Mouse (Mus musculus): Measurements from ENCODE around the gene Thsd4. TPM values are rescaled to one million over a fixed set of nuclear protein-coding genes. Genes with fewer than 3 reads are reported as not detected.
A peak's percentile ranks its signal among the peaks of the same experiment; 100 is the strongest.

The Thsd4 gene
- polyA plus RNA-seq (2014; fragmentation: Nextera tagmentation; extraction: Ambion mirVana), result 11.8 and 12.9 TPM in 2 replicates

DNA sequence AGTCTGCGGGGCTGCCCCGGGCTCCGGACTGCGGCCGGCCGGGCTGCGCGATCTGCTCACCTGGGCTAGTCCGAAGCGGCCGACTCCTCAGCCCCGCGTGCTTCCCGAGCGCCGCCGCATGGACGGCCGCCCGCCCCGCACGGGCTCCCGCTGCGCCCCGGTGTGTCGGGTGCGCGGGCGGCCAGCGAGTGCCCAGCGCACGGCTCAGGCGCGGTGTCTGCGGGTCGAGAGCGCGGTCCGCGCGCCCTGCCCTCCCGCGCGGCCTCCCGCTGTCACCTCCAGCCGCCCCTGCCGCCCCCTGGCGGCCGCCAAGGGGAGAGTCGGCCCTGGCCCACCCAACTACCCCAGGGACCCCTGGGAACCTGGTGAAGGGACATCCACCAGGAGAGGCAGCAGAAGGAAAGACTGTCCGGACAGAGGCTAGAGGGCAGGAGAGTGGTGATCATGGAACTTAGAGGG, at the start of gene Thsd4:
TSS of gene Thsd4 (minus strand) at position 241 of the 459 bp plus-strand sequence.
- H3K9me3 ChIP-seq (ENCODE audit: control insufficient read depth, low read length), result no peaks in the 10 kb centered on the region
- H3K27me3 ChIP-seq (ENCODE audit: control insufficient read depth, insufficient read depth, low read length), result peaks cover 13% of the 10 kb centered on the region
- peak within 1 kb of the TSS; percentile 45 for H3K4me3 ChIP-seq (ENCODE audit: low read depth, low read length)
- WGBS, result under 1% methylated on average over 40 of the region's 51 CpGs
- ATAC-seq (ENCODE audit: insufficient number of reproducible peaks, low FRiP score, low TSS enrichment, low read depth), result 0 out of 2 replicates have a peak, but pooled peaks have one; percentile 67
- H3K4me1 ChIP-seq (ENCODE audit: control insufficient read depth, insufficient read depth, low read length), result peaks cover 26% of the 10 kb centered on the region
- H3K36me3 ChIP-seq (ENCODE audit: control insufficient read depth, insufficient read depth, low read length), result no peaks in the 10 kb centered on the region
- H3K9ac ChIP-seq (ENCODE audit: low read length), result peak within 1 kb of the TSS; percentile 65
- peak; percentile 79 for DNase-seq (ENCODE audit: low spot score)
- no peak within 1 kb of the TSS for H3K27ac ChIP-seq (replicated peaks; ENCODE audit: low read depth, low read length)
- H3K4me2 ChIP-seq (ENCODE audit: low read depth, severe bottlenecking), result peak within 1 kb of the TSS; percentile 86

DNA sequence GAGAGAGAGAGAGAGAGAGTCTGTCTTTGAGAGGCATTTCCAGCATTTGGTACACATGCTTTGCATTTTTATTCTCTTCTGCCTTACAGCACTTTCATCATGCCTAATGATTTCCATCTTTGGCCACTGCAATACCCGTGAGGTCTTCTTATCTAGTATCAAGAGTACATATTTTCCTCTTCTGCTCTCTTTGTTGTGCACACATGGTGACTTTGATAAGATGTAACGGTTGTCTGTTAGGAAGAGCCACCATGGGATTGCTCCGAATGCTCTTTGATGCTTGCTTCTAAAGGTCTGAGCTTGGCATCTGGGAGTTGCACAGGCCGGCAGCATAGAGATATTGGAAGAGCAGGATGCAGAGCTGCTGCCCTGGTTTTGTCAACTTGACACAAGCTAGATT, 49.2 kb upstream of the Thsd4 start:
- DNase-seq (ENCODE audit: low spot score), result no peak
- no peak overlapping the region for H3K4me2 ChIP-seq (ENCODE audit: low read depth, severe bottlenecking)

DNA sequence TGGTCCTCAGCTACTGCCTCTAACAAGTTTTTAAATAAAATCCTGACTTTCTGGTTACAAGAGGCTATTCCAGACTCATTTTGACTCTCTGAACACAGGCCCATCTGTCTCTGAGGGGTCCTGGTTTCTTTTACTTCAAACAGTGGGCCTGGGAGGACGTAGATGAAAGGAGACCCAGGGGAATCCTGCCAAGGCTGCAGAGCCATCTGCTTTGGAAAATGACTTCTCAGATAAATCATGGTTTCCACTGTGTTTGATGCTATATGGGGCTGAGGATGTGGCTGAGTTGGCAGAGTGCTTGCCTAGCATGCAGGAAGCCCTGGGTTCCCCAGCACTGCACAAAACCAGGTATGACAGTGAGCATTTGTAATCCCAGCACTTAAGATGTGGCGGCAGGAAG, 47.5 kb upstream of the Thsd4 start:
- H3K4me3 ChIP-seq (ENCODE audit: low read depth, low read length), result no peak overlapping the region
- no peaks in the 10 kb centered on the region for H3K27me3 ChIP-seq (ENCODE audit: control insufficient read depth, insufficient read depth, low read length)
- 48% methylated on average over 2 of the region's 2 CpGs for WGBS
- no peak overlapping the region for H3K4me2 ChIP-seq (ENCODE audit: low read depth, severe bottlenecking)
- no peak for DNase-seq (ENCODE audit: low spot score)
- no peak overlapping the region for H3K9ac ChIP-seq (ENCODE audit: low read length)
- no peak for ATAC-seq (ENCODE audit: insufficient number of reproducible peaks, low FRiP score, low TSS enrichment, low read depth)
- H3K36me3 ChIP-seq (ENCODE audit: control insufficient read depth, insufficient read depth, low read length), result no peaks in the 10 kb centered on the region
- H3K4me1 ChIP-seq (ENCODE audit: control insufficient read depth, insufficient read depth, low read length), result no peaks in the 10 kb centered on the region
- no peaks in the 10 kb centered on the region for H3K9me3 ChIP-seq (ENCODE audit: control insufficient read depth, low read length)
- no peak overlapping the region for H3K27ac ChIP-seq (replicated peaks; ENCODE audit: low read depth, low read length)

More for the DNA sequence above, 49.2 kb upstream of the Thsd4 start:
- H3K4me1 ChIP-seq (ENCODE audit: control insufficient read depth, insufficient read depth, low read length), result no peaks in the 10 kb centered on the region
- H3K27me3 ChIP-seq (ENCODE audit: control insufficient read depth, insufficient read depth, low read length), result no peaks in the 10 kb centered on the region
- no peak for ATAC-seq (ENCODE audit: insufficient number of reproducible peaks, low FRiP score, low TSS enrichment, low read depth)
- WGBS, result 76% methylated on average over 4 of the region's 4 CpGs
- H3K27ac ChIP-seq (replicated peaks; ENCODE audit: low read depth, low read length), result no peak overlapping the region
- no peak overlapping the region for H3K4me3 ChIP-seq (ENCODE audit: low read depth, low read length)
- no peaks in the 10 kb centered on the region for H3K36me3 ChIP-seq (ENCODE audit: control insufficient read depth, insufficient read depth, low read length)
- no peaks in the 10 kb centered on the region for H3K9me3 ChIP-seq (ENCODE audit: control insufficient read depth, low read length)
- H3K9ac ChIP-seq (ENCODE audit: low read length), result no peak overlapping the region

DNA sequence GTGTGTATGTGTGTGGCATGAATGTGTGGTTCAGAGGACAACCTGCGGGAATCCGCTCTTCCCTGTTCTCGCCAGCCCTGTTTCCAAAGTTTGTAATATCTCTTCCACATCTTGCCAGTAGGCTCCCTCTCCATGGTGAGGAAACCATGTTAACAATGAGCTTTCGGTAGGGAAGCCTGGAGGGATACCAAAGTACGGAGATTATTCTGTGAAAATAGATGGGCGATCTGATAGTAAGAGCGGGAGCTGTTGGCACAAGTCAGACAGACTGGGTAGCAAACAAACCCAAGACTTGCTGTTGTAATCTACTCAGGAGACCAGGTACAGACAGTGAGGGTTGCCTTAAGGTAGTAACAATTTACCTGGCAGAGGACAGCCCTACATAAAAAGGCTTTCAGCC, 42.0 kb upstream of the Thsd4 start:
- Histone ChIP-seq H3K4me2 (ENCODE audit: low read depth, severe bottlenecking) (no peak overlapping the region), H3K9ac (ENCODE audit: low read length) (no peak overlapping the region), H3K27ac (replicated peaks; ENCODE audit: low read depth, low read length) (no peak overlapping the region), H3K4me3 (ENCODE audit: low read depth, low read length) (no peak overlapping the region), H3K27me3 (ENCODE audit: control insufficient read depth, insufficient read depth, low read length) (no peaks in the 10 kb centered on the region), H3K36me3 (ENCODE audit: control insufficient read depth, insufficient read depth, low read length) (no peaks in the 10 kb centered on the region), H3K9me3 (ENCODE audit: control insufficient read depth, low read length) (no peaks in the 10 kb centered on the region), H3K4me1 (ENCODE audit: control insufficient read depth, insufficient read depth, low read length) (peaks cover 17% of the 10 kb centered on the region; the same call in 1 of the 2 replicates)
- no peak for DNase-seq (ENCODE audit: low spot score)
- no peak for ATAC-seq (ENCODE audit: insufficient number of reproducible peaks, low FRiP score, low TSS enrichment, low read depth)
- 92% methylated on average over 7 of the region's 7 CpGs for WGBS

DNA sequence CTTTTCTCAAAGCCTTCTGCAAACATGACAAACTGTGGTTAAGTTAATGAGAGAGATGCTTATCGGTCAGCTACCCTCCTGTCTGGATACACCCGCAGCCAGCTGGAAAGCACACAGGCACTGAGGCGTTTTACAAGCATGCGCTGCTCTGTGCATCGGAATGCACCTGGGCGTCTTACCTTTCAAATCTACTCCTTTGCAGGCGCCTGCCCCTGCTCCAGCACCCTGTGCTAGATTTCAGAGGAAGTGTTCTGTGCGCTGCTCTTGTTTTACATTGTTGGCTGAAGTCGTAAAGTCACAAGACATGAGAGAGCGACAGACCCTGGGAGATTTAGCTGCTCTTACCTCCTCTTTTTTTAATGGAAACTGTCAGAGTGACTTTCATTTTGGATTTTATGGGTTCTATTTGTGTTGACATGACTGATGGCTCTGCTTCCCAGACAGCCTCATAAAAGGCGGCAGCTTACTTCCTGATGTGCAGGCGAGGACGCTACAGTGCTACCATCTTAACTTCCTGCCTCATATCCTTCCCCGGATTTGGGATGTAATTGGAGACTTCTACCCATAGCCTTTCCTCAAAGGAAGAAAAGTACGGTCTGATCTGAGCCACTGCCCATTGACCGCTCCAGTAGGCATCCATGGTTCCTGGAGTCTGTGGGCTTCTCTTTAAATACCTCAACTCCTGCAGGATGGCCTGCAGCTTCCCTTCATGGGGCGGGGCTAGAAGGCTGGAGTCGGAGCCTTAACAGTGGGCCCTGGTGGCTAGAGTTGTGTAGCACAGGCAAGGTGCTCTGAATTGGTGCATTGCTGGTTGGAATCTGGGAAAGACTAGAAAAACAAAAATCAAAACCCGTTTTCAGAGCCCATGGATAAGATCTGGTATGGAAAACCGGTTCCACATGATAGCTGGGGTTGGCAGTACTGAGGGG, 40.9 kb upstream of the Thsd4 start:
- Histone ChIP-seq H3K9me3 (ENCODE audit: control insufficient read depth, low read length) (no peaks in the 10 kb centered on the region), H3K4me1 (ENCODE audit: control insufficient read depth, insufficient read depth, low read length) (peaks cover 17% of the 10 kb centered on the region; the same call in 1 of the 2 replicates), H3K27ac (replicated peaks; ENCODE audit: low read depth, low read length) (peak overlapping the region; percentile 62), H3K9ac (ENCODE audit: low read length) (no peak overlapping the region), H3K27me3 (ENCODE audit: control insufficient read depth, insufficient read depth, low read length) (no peaks in the 10 kb centered on the region), H3K36me3 (ENCODE audit: control insufficient read depth, insufficient read depth, low read length) (no peaks in the 10 kb centered on the region), H3K4me2 (ENCODE audit: low read depth, severe bottlenecking) (peak overlapping the region; percentile 46), H3K4me3 (ENCODE audit: low read depth, low read length) (no peak overlapping the region)
- ATAC-seq (ENCODE audit: insufficient number of reproducible peaks, low FRiP score, low TSS enrichment, low read depth), result no peak
- peak; percentile 80 for DNase-seq (ENCODE audit: low spot score)
- WGBS, result 18% methylated on average over 20 of the region's 20 CpGs

DNA sequence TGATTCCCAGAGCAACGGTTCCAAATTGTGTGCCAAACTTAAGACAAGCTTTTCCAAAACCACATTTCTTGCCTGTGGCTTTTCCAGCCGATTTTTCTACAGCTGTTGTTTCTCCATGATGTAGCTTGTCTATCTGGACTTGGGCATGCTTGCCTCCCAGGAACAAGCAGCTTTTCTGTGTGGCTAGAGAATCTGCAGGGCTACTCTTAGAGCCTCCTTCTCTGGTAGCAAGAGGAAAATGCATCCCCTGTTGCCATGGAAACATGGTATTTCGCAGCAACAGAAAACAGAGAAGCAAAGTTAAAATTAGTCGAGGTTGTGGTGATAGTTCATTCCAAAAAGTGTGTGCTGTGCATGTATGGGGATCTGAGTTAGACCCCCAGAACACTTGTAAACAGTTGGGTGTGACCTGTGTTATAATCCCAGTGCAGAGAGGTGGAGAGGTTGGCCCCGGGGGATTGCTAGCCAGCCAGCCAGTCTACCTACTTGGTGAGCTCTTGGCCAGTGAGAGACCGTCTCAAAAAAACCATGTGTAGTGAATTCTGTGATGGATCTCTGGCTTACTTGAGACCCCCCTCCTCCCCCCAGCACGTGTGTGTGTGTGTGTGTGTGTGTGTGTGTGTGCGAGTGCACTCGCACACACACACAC, 39.9 kb upstream of the Thsd4 start:
- WGBS, result 63% methylated on average over 9 of the region's 9 CpGs
- H3K9ac ChIP-seq (ENCODE audit: low read length), result no peak overlapping the region
- H3K27me3 ChIP-seq (ENCODE audit: control insufficient read depth, insufficient read depth, low read length), result no peaks in the 10 kb centered on the region
- H3K4me3 ChIP-seq (ENCODE audit: low read depth, low read length), result no peak overlapping the region
- DNase-seq (ENCODE audit: low spot score) (peak; percentile 47), ATAC-seq (ENCODE audit: insufficient number of reproducible peaks, low FRiP score, low TSS enrichment, low read depth) (0 out of 2 replicates have a peak, but pooled peaks have one; percentile 54)
- H3K4me1 ChIP-seq (ENCODE audit: control insufficient read depth, insufficient read depth, low read length), result peaks cover 17% of the 10 kb centered on the region; the same call in 1 of the 2 replicates
- peak overlapping the region; percentile 62 for H3K27ac ChIP-seq (replicated peaks; ENCODE audit: low read depth, low read length)
- H3K4me2 ChIP-seq (ENCODE audit: low read depth, severe bottlenecking), result peak overlapping the region; percentile 46; the same call in 1 of the 2 replicates
- H3K36me3 ChIP-seq (ENCODE audit: control insufficient read depth, insufficient read depth, low read length), result no peaks in the 10 kb centered on the region
- H3K9me3 ChIP-seq (ENCODE audit: control insufficient read depth, low read length), result no peaks in the 10 kb centered on the region

DNA sequence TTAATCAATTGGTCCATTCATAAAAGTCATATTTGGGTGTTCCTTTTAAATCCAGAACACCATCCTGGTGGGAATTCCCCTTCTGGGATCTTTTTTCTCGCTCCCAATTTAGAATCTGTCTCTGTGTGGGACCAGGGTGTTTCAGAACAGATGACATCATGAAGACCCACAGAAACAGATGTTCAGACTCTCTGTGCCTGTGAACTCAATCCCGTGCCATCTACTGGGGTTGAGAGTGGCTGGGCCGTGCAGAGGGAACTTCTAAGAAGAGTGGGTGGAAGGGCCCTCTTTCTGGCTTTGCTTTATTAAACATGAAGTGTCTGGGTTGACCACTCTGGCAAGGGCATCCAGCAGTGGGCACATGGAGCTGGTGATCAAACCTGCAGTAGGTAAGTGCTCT, 36.7 kb upstream of the Thsd4 start:
- no peak overlapping the region for H3K27ac ChIP-seq (replicated peaks; ENCODE audit: low read depth, low read length)
- no peak for DNase-seq (ENCODE audit: low spot score)
- H3K9ac ChIP-seq (ENCODE audit: low read length), result no peak overlapping the region
- no peak overlapping the region for H3K4me2 ChIP-seq (ENCODE audit: low read depth, severe bottlenecking)
- no peaks in the 10 kb centered on the region for H3K36me3 ChIP-seq (ENCODE audit: control insufficient read depth, insufficient read depth, low read length)
- ATAC-seq (ENCODE audit: insufficient number of reproducible peaks, low FRiP score, low TSS enrichment, low read depth), result no peak
- no peaks in the 10 kb centered on the region for H3K27me3 ChIP-seq (ENCODE audit: control insufficient read depth, insufficient read depth, low read length)
- no peaks in the 10 kb centered on the region for H3K9me3 ChIP-seq (ENCODE audit: control insufficient read depth, low read length)
- H3K4me1 ChIP-seq (ENCODE audit: control insufficient read depth, insufficient read depth, low read length), result peaks cover 17% of the 10 kb centered on the region; the same call in 1 of the 2 replicates
- 79% methylated on average over 3 of the region's 3 CpGs for WGBS
- no peak overlapping the region for H3K4me3 ChIP-seq (ENCODE audit: low read depth, low read length)

DNA sequence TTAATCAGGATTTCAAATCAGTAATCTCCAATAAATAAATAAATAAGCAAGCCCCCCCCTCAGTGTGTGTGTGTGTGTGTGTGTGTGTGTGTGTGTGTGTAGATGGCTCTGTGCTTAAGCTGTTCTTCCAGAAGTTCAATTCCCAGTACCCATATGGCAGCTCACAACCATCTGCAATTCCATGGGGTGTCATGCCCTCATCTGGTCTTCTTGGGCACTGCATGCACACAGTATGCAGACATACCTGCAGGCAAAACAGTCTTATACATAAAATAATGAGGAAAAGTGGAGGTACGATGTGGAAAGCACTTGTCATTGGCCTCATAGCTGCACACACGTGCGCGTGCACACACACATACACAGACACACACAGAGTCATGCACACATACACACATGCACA, 29.4 kb upstream of the Thsd4 start:
- no peaks in the 10 kb centered on the region for H3K4me1 ChIP-seq (ENCODE audit: control insufficient read depth, insufficient read depth, low read length)
- 99% methylated on average over 4 of the region's 4 CpGs for WGBS
- no peak for ATAC-seq (ENCODE audit: insufficient number of reproducible peaks, low FRiP score, low TSS enrichment, low read depth)
- no peak for DNase-seq (ENCODE audit: low spot score)
- no peaks in the 10 kb centered on the region for H3K9me3 ChIP-seq (ENCODE audit: control insufficient read depth, low read length)
- H3K9ac ChIP-seq (ENCODE audit: low read length), result no peak overlapping the region
- H3K27ac ChIP-seq (replicated peaks; ENCODE audit: low read depth, low read length), result no peak overlapping the region
- H3K4me2 ChIP-seq (ENCODE audit: low read depth, severe bottlenecking), result no peak overlapping the region
- H3K4me3 ChIP-seq (ENCODE audit: low read depth, low read length), result no peak overlapping the region
- no peaks in the 10 kb centered on the region for H3K36me3 ChIP-seq (ENCODE audit: control insufficient read depth, insufficient read depth, low read length)
- no peaks in the 10 kb centered on the region for H3K27me3 ChIP-seq (ENCODE audit: control insufficient read depth, insufficient read depth, low read length)
